In the genomic region with DNA sequence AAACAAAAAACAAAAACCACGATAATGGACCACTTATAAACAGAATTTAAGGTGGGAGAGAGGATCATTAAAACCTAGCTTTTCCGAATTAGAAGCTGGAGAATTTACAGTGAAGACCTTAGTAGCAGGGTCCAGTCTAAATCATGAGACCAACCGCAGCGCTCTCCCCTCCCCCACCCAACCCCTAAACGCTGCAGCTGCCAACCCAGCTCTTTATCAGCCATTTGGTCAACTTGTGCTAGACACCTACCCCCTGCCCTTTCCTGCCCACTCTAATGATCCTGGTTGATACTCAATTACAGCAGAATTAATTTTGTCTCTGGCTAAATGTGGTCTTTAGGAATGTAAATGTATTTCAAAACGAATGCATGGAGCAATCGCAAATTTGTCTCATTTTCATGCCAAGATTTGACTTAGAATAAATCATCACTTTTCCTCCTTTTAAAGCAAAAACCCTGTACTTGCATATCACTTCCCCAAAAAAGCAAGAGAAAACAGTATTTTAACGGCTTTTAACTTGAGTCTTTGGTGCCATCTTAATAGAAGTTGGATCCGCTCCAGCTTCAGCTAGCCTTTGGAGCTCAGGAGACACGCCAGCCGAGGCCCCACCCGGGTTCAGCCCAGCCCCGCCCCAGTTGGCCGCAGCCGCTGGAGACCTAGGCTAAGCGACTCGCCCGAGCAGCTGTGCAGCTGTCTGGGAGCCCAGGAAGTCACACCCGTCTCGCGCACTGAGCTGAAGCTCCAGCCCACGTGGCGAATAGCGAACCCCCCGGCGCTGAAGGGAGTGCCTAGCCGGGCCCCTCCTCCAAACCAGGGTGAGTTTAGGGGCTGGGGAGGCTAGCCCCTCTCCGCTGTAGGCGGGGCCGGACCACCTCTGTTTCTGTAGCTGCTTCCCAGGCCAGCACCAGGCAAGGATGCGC, we compare ENCODE assay signal across 8 mouse cellular contexts. TPM values are rescaled to one million over a fixed set of nuclear protein-coding genes. Genes with fewer than 3 reads are reported as not detected.
DNase-seq lines count a peak whose midpoint lies in the region; ATAC-seq and TF ChIP-seq lines count a peak whose summit lies in the region.

No protein-coding gene starts in this region.

- peaks cover 4% of the 10 kb centered on the region; the same call in 1 of the 2 replicates for H3K4me1 ChIP-seq in brown adipose tissue, adult 24 weeks (ENCODE audit: control insufficient read depth, insufficient read depth, insufficient read length, low read length)
- peaks cover 30% of the 10 kb centered on the region for H3K4me1 ChIP-seq in forebrain, embryonic 13.5 days
- H3K4me1 ChIP-seq in heart, postnatal 0 days (ENCODE audit: control insufficient read depth, insufficient read depth): peaks cover 6% of the 10 kb centered on the region; the same call in 1 of the 2 replicates
- H3K4me1 ChIP-seq in lung, adult 2 months (ENCODE audit: control insufficient read depth, insufficient read depth, low read length): peaks cover 9% of the 10 kb centered on the region
- peaks cover 7% of the 10 kb centered on the region; the same call in 1 of the 2 replicates for H3K4me1 ChIP-seq in neural tube, embryonic 14.5 days (ENCODE audit: control insufficient read depth, insufficient read depth, low read length)

- no peak for TF ChIP-seq CTCF in heart, postnatal 0 days (IDR thresholded peaks at IDR 0.05; ENCODE audit: low read depth)
- no peak for TF ChIP-seq CTCF in lung, adult 2 months (IDR thresholded peaks at IDR 0.05; ENCODE audit: insufficient read depth, low read length)

- no peak for TF ChIP-seq POLR2A in lung, adult 2 months (IDR thresholded peaks at IDR 0.05; ENCODE audit: borderline replicate concordance, extremely low read depth, low read depth, low read length)

- 1% methylated on average over 31 of the region's 31 CpGs for WGBS in forebrain, embryonic 13.5 days
- WGBS in heart, postnatal 0 days: 2% methylated on average over 31 of the region's 31 CpGs
- 2% methylated on average over 31 of the region's 31 CpGs for WGBS in lung, adult 2 months
- 1% methylated on average over 31 of the region's 31 CpGs for WGBS in neural tube, embryonic 14.5 days

- H3K4me3 ChIP-seq in brown adipose tissue, adult 24 weeks (ENCODE audit: insufficient read depth, low read depth, low read length): peak overlapping the region; percentile 64
- peak overlapping the region; percentile 70 for H3K4me3 ChIP-seq in forebrain, embryonic 13.5 days
- H3K4me3 ChIP-seq in heart, postnatal 0 days (ENCODE audit: low read depth, low read length): peak overlapping the region; percentile 66
- H3K4me3 ChIP-seq in lung, adult 2 months (replicated peaks; ENCODE audit: extremely low read depth, low read depth, low read length): peak overlapping the region; percentile 69
- H3K4me3 ChIP-seq in neural tube, embryonic 14.5 days (ENCODE audit: low read depth, low read length): peak overlapping the region; percentile 49

- H3K27ac ChIP-seq in brown adipose tissue, adult 24 weeks (replicated peaks; ENCODE audit: low read depth, low read length): no peak overlapping the region
- H3K27ac ChIP-seq in forebrain, embryonic 13.5 days: peak overlapping the region; percentile 92
- peak overlapping the region; percentile 87 for H3K27ac ChIP-seq in heart, postnatal 0 days (ENCODE audit: low read depth)
- 0 out of 2 replicates have a peak overlapping the region, but pooled peaks have one; percentile 6 for H3K27ac ChIP-seq in neural tube, embryonic 14.5 days (ENCODE audit: low read depth, low read length)

- H3K9ac ChIP-seq in forebrain, embryonic 13.5 days: peak overlapping the region; percentile 81
- peak overlapping the region; percentile 49 for H3K9ac ChIP-seq in heart, postnatal 0 days (replicated peaks; ENCODE audit: low read depth, low read length)
- H3K9ac ChIP-seq in neural tube, embryonic 14.5 days (replicated peaks; ENCODE audit: low read depth, low read length): peak overlapping the region; percentile 46

- H3K9me3 ChIP-seq in forebrain, embryonic 13.5 days (replicated peaks): no peaks in the 10 kb centered on the region
- no peaks in the 10 kb centered on the region for H3K9me3 ChIP-seq in heart, postnatal 0 days (replicated peaks; ENCODE audit: control insufficient read depth, low read length)
- H3K9me3 ChIP-seq in neural tube, embryonic 14.5 days (ENCODE audit: control insufficient read depth, low read length): no peaks in the 10 kb centered on the region

- TF ChIP-seq EP300 in heart, postnatal 0 days (IDR thresholded peaks at IDR 0.05; ENCODE audit: low read depth): no peak

- peak; percentile 89 for DNase-seq in ES-CJ7 (ENCODE audit: low read depth, low spot score)
- peak; percentile 90 for DNase-seq in heart, postnatal 0 days (ENCODE audit: low spot score)
- DNase-seq in kidney, postnatal 36 days: peak; percentile 89 to 91
- DNase-seq in lung, adult 2 months: peak; percentile 60
- DNase-seq in testis, postnatal 14 days (ENCODE audit: low spot score): peak; percentile 76

- peak overlapping the region; percentile 70 for H3K4me2 ChIP-seq in forebrain, embryonic 13.5 days
- peak overlapping the region; percentile 88 for H3K4me2 ChIP-seq in heart, postnatal 0 days (ENCODE audit: low read depth, low read length)
- H3K4me2 ChIP-seq in neural tube, embryonic 14.5 days (ENCODE audit: low read depth, low read length): peak overlapping the region; percentile 93

- no peaks in the 10 kb centered on the region for H3K36me3 ChIP-seq in forebrain, embryonic 13.5 days (ENCODE audit: poor library complexity, severe bottlenecking)
- H3K36me3 ChIP-seq in heart, postnatal 0 days (replicated peaks; ENCODE audit: control insufficient read depth, insufficient read depth, low read length): no peaks in the 10 kb centered on the region
- H3K36me3 ChIP-seq in neural tube, embryonic 14.5 days (ENCODE audit: control insufficient read depth, insufficient read depth, low read length): no peaks in the 10 kb centered on the region

- peak; percentile 54 for ATAC-seq in forebrain, embryonic 13.5 days
- ATAC-seq in heart, postnatal 0 days (ENCODE audit: insufficient read depth, low read depth): peak; percentile 83
- ATAC-seq in neural tube, embryonic 14.5 days (ENCODE audit: low read depth): peak; percentile 64

- no peaks in the 10 kb centered on the region for H3K27me3 ChIP-seq in forebrain, embryonic 13.5 days
- no peaks in the 10 kb centered on the region for H3K27me3 ChIP-seq in heart, postnatal 0 days (ENCODE audit: control insufficient read depth, insufficient read depth, low read length)
- H3K27me3 ChIP-seq in neural tube, embryonic 14.5 days (ENCODE audit: control insufficient read depth, insufficient read depth, low read length): peaks cover 4% of the 10 kb centered on the region; the same call in 1 of the 2 replicates

RNA-seq across cellular contexts. Expression of gene Vcan, which starts 3.3 kb away (rescaled TPM):
- 1.3 and 3.3 TPM in 2 replicates for polyA plus RNA-seq in brown adipose tissue, adult 24 weeks (2012; ENCODE audit: insufficient read depth, insufficient read length, missing spikeins)
- polyA plus RNA-seq in forebrain, embryonic 13.5 days (2015; fragmentation: Nextera tagmentation; extraction: Ambion mirVana): 53.8 and 59.9 TPM in 2 replicates
- 41.4 and 59.6 TPM in 2 replicates for total RNA-seq in heart, postnatal 0 days (2014; rRNA removed; ENCODE audit: low replicate concordance)
- 14.6 and 14.7 TPM in 2 replicates for polyA plus RNA-seq in heart, postnatal 0 days (2015; fragmentation: Nextera tagmentation; extraction: Ambion mirVana)
- polyA plus RNA-seq in lung, adult 2 months (2012; rRNA removed): 2.1 and 2.9 TPM in 2 replicates
- 17.9 and 19.8 TPM in 2 replicates for polyA plus RNA-seq in neural tube, embryonic 14.5 days (2014; fragmentation: Nextera tagmentation; extraction: Ambion mirVana)
